Mouse (Mus musculus): ENCODE results near the gene Hpd.

GRCm38 (mm10) chr5:123125638-123126406 is 56.7 kb downstream of the Hpd start:
- TF ChIP-seq POLR2A (IDR thresholded peaks at IDR 0.05; ENCODE audit: low read depth, low read length), result no peak
- no peak for TF ChIP-seq CTCF (IDR thresholded peaks at IDR 0.05; ENCODE audit: extremely low read depth, insufficient read length, insufficient replicate concordance, low read depth, low read length)
